Mouse (Mus musculus): ENCODE measurements around the gene Cers3.

- TF ChIP-seq MYOD1 (IDR thresholded peaks at IDR 0.05; ENCODE audit: control insufficient read depth, insufficient read length, low read depth) (no peak), CTCF (IDR thresholded peaks at IDR 0.05; ENCODE audit: control insufficient read depth, insufficient read depth, insufficient read length) (no peak), USF1 (IDR thresholded peaks at IDR 0.05; ENCODE audit: low read depth) (no peak), MYOG (IDR thresholded peaks at IDR 0.05; ENCODE audit: control insufficient read depth, extremely low read depth, insufficient read length) (no peak), MAX (IDR thresholded peaks at IDR 0.05) (no peak), CEBPB (IDR thresholded peaks at IDR 0.05; ENCODE audit: low read depth) (no peak), FOSL1 (IDR thresholded peaks at IDR 0.05; ENCODE audit: insufficient read depth, low read length, poor library complexity, severe bottlenecking) (no peak)
Observed at GRCm38 (mm10) chr7:66771252-66771651, 27.9 kb downstream of the Cers3 start.

Measured in C2C12 (cell line).